Mouse (Mus musculus): ENCODE data around the gene Foxk2. TPM values are rescaled to one million over a fixed set of nuclear protein-coding genes. Genes with fewer than 3 reads are reported as not detected.
A peak's percentile ranks its signal among the peaks of the same experiment; 100 is the strongest.
"Not testable (repeated sequence)": the region's sequence is repeated elsewhere in the genome, so short reads cannot be mapped to it uniquely, and the experiment has no call there.

Foxk2 gene
- polyA plus RNA-seq, 1 experiment from 2014 or later: 3.7 TPM

DNA sequence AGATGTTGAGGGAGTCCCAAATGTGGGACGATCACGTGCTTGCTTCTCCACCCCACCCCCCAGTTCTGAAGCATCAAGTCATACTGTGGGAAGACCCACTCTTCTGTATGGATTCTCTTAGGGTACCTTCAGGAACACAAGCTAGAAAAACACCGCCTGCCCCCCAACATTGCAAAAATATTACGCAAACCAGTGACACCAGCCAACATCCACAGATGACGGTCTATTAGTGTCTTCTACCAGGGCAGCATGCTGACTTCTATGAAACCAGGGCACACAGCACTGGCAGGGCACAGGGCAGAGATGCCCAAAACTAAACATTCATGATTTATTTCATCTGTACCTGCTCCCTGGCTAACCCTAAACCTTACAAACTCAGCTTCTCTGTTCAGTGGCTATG, 66.9 kb downstream of the Foxk2 start:
- peaks cover 41% of the 10 kb centered on the region for H3K36me3 ChIP-seq (ENCODE audit: control insufficient read depth, insufficient read depth)
- TF ChIP-seq CTCF (IDR thresholded peaks at IDR 0.05; ENCODE audit: low read depth): no peak
- no peak overlapping the region for H3K4me2 ChIP-seq (replicated peaks; ENCODE audit: low read depth)
- ATAC-seq: no peak
- WGBS: 93% methylated on average over 5 of the region's 5 CpGs
- H3K4me3 ChIP-seq (ENCODE audit: low read depth, low read length): no peak overlapping the region
- H3K27ac ChIP-seq (ENCODE audit: low read depth, low read length): peak overlapping the region; percentile 41
- H3K9me3 ChIP-seq (ENCODE audit: control insufficient read depth): no peaks in the 10 kb centered on the region
- no peak overlapping the region for H3K9ac ChIP-seq (ENCODE audit: low read depth, low read length)
- H3K4me1 ChIP-seq (replicated peaks; ENCODE audit: control insufficient read depth, insufficient read depth, low read length): no peaks in the 10 kb centered on the region
- H3K27me3 ChIP-seq (replicated peaks; ENCODE audit: control insufficient read depth, insufficient read depth, low read length): no peaks in the 10 kb centered on the region

DNA sequence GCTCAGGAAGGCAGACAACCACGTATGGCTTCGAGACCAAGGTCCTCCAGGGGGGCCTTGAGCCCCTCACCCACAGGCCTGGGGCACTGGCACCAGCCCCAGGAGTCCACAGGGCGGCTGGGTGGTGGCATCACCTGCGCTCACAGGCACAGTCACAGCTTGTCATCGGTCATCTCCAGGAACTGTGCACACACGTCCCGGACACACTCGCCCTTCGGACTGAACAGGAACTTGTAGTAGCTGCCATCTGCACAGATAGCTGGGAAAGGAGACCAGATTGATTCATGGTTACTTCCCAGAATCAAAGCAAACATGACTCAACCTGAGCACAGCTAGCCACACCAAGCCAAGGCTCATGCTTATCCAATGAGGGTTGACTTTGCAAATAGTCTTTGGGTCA, 68.4 kb downstream of the Foxk2 start:
- H3K4me1 ChIP-seq (replicated peaks; ENCODE audit: control insufficient read depth, insufficient read depth, low read length): no peaks in the 10 kb centered on the region
- H3K27ac ChIP-seq (ENCODE audit: low read depth, low read length): no peak overlapping the region
- H3K9ac ChIP-seq (ENCODE audit: low read depth, low read length): no peak overlapping the region
- no peak for TF ChIP-seq CTCF (IDR thresholded peaks at IDR 0.05; ENCODE audit: low read depth)
- no peak for ATAC-seq
- 95% methylated on average over 9 of the region's 9 CpGs for WGBS
- no peaks in the 10 kb centered on the region for H3K27me3 ChIP-seq (replicated peaks; ENCODE audit: control insufficient read depth, insufficient read depth, low read length)
- H3K4me2 ChIP-seq (replicated peaks; ENCODE audit: low read depth): no peak overlapping the region
- H3K36me3 ChIP-seq (ENCODE audit: control insufficient read depth, insufficient read depth): peaks cover 48% of the 10 kb centered on the region
- H3K9me3 ChIP-seq (ENCODE audit: control insufficient read depth): no peaks in the 10 kb centered on the region
- H3K4me3 ChIP-seq (ENCODE audit: low read depth, low read length): no peak overlapping the region

DNA sequence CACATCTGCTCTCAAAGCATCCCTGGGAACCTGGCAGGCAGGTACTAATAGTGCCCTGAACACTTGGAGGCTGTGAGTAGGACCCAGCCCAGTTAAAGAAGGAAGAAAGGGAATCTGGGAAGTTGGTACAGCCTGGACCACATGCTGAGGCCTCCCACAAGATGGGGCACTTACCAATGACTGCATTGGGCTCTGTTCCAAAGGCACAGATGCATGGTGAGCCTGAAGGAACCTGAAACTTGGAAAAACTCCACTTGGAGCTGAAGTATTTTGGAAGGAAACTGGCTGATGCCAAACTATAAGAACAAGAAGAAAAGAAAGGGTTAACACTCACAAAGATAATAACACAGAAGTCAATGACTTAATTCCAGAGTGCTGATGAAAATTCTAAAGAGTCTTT, 68.8 kb downstream of the Foxk2 start:
- peaks cover 49% of the 10 kb centered on the region for H3K36me3 ChIP-seq (ENCODE audit: control insufficient read depth, insufficient read depth)
- no peak for TF ChIP-seq CTCF (IDR thresholded peaks at IDR 0.05; ENCODE audit: low read depth)

DNA sequence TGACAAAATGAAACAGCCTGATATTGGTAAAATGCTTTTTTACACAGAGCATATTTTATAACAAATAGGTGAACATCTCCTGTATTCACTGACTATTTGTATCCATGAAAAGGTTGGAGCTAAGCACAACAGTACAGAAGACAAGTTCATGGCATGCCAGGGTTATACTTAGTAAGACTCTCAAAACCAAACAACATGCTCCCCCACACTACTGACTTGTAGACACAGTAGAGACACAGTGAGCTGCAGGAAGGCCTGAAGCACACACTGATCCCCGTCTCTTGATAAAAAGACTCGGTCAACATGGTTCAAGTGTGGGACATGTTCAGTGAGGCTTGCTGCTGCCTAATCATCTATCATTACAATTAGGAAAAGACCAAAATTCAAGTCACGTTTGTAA, 71.9 kb downstream of the Foxk2 start:
- no peak overlapping the region for H3K4me2 ChIP-seq (replicated peaks; ENCODE audit: low read depth)
- H3K36me3 ChIP-seq (ENCODE audit: control insufficient read depth, insufficient read depth): peaks cover 65% of the 10 kb centered on the region
- H3K4me1 ChIP-seq (replicated peaks; ENCODE audit: control insufficient read depth, insufficient read depth, low read length): no peaks in the 10 kb centered on the region
- no peak overlapping the region for H3K4me3 ChIP-seq (ENCODE audit: low read depth, low read length)
- ATAC-seq: no peak
- WGBS: 88% methylated on average over 3 of the region's 3 CpGs
- H3K27me3 ChIP-seq (replicated peaks; ENCODE audit: control insufficient read depth, insufficient read depth, low read length): no peaks in the 10 kb centered on the region
- no peaks in the 10 kb centered on the region for H3K9me3 ChIP-seq (ENCODE audit: control insufficient read depth)
- no peak for TF ChIP-seq CTCF (IDR thresholded peaks at IDR 0.05; ENCODE audit: low read depth)
- no peak overlapping the region for H3K27ac ChIP-seq (ENCODE audit: low read depth, low read length)
- no peak overlapping the region for H3K9ac ChIP-seq (ENCODE audit: low read depth, low read length)

More for the DNA sequence above, 68.8 kb downstream of the Foxk2 start:
- Histone ChIP-seq H3K27ac (ENCODE audit: low read depth, low read length) (no peak overlapping the region), H3K4me3 (ENCODE audit: low read depth, low read length) (no peak overlapping the region), H3K9ac (ENCODE audit: low read depth, low read length) (no peak overlapping the region), H3K9me3 (ENCODE audit: control insufficient read depth) (no peaks in the 10 kb centered on the region), H3K4me1 (replicated peaks; ENCODE audit: control insufficient read depth, insufficient read depth, low read length) (no peaks in the 10 kb centered on the region), H3K27me3 (replicated peaks; ENCODE audit: control insufficient read depth, insufficient read depth, low read length) (no peaks in the 10 kb centered on the region), H3K4me2 (replicated peaks; ENCODE audit: low read depth) (no peak overlapping the region)
- no peak for ATAC-seq

DNA sequence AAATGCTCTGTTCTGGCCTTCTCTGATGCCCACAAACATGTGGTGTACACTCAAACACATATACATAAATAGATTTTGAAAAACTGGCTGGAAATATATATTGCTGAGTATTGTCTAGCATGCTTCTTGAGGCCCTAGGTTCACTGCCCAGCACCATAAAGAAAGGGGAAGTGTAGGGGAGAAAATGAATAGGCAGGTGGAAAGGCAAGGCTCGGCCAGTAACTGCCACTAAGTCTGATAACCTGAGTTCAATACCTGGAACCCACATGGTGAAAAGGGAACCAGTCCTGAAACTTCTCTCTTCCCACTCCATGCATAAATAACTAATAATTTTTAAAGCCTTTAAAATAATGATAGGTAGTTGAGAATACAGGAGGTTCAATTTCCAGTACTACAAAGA, 79.9 kb downstream of the Foxk2 start:
- Histone ChIP-seq H3K4me3 (ENCODE audit: low read depth, low read length) (no peak overlapping the region), H3K27ac (ENCODE audit: low read depth, low read length) (no peak overlapping the region), H3K27me3 (replicated peaks; ENCODE audit: control insufficient read depth, insufficient read depth, low read length) (no peaks in the 10 kb centered on the region), H3K4me1 (replicated peaks; ENCODE audit: control insufficient read depth, insufficient read depth, low read length) (no peaks in the 10 kb centered on the region), H3K9ac (ENCODE audit: low read depth, low read length) (no peak overlapping the region), H3K9me3 (ENCODE audit: control insufficient read depth) (no peaks in the 10 kb centered on the region), H3K4me2 (replicated peaks; ENCODE audit: low read depth) (no peak overlapping the region), H3K36me3 (ENCODE audit: control insufficient read depth, insufficient read depth) (peaks cover 40% of the 10 kb centered on the region)
- TF ChIP-seq CTCF (IDR thresholded peaks at IDR 0.05; ENCODE audit: low read depth): no peak
- no peak for ATAC-seq
- WGBS: 58% methylated on average over 1 of the region's 1 CpGs

DNA sequence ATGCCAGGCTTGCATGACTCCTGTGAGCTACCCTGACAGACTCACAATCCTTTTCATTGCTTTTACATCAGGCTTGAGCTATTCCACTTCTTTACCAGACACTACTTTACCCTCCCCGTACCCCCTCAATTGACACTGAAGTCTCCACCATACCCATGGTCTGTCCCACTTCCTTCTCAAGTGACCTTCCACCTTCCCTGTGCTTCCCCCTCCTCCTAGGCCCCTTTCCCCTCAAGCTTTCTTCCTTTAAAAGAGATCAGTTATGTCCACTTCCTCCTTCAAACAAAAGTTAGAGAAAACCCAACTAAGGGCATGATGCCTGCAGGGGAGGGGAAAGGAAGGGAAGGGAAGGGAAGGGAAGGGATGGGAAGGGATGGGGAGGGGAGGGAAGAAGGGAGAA, 80.5 kb downstream of the Foxk2 start:
- no peak overlapping the region for H3K4me3 ChIP-seq (ENCODE audit: low read depth, low read length)
- H3K27me3 ChIP-seq (replicated peaks; ENCODE audit: control insufficient read depth, insufficient read depth, low read length): no peaks in the 10 kb centered on the region
- no peaks in the 10 kb centered on the region for H3K4me1 ChIP-seq (replicated peaks; ENCODE audit: control insufficient read depth, insufficient read depth, low read length)
- no peak overlapping the region for H3K9ac ChIP-seq (ENCODE audit: low read depth, low read length)
- TF ChIP-seq CTCF (IDR thresholded peaks at IDR 0.05; ENCODE audit: low read depth): no peak
- no peak for ATAC-seq
- H3K9me3 ChIP-seq (ENCODE audit: control insufficient read depth): no peaks in the 10 kb centered on the region
- 77% methylated on average over 1 of the region's 1 CpGs for WGBS
- peaks cover 34% of the 10 kb centered on the region for H3K36me3 ChIP-seq (ENCODE audit: control insufficient read depth, insufficient read depth)
- no peak overlapping the region for H3K27ac ChIP-seq (ENCODE audit: low read depth, low read length)
- no peak overlapping the region for H3K4me2 ChIP-seq (replicated peaks; ENCODE audit: low read depth)

DNA sequence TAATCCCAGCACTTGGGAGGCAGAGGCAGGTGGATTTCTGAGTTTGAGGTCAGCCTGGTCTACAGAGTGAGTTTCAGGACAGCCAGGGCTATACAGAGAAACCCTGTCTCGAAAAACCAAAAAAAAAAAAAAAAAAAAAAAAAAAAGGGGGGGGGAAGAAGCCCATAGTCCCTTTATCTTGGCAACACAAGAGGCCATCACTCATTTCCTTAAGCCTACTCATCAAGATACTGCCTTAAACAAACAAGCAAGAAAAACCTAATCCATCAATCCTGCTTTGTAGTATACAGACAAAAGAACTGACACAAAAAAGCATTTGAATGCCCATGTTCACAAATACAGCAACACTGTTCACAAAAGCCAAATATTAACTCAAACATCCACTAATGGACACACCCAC, 82.6 kb downstream of the Foxk2 start:
- peaks cover 28% of the 10 kb centered on the region for H3K36me3 ChIP-seq (ENCODE audit: control insufficient read depth, insufficient read depth)
- ATAC-seq; H3K27me3 ChIP-seq (replicated peaks; ENCODE audit: control insufficient read depth, insufficient read depth, low read length); H3K9me3 ChIP-seq (ENCODE audit: control insufficient read depth); H3K27ac ChIP-seq (ENCODE audit: low read depth, low read length); H3K9ac ChIP-seq (ENCODE audit: low read depth, low read length); H3K4me1 ChIP-seq (replicated peaks; ENCODE audit: control insufficient read depth, insufficient read depth, low read length); H3K4me3 ChIP-seq (ENCODE audit: low read depth, low read length); H3K4me2 ChIP-seq (replicated peaks; ENCODE audit: low read depth): not testable (repeated sequence)
- no CpG with 5 or more reads among the region's 1 CpGs for WGBS
